Mouse (Mus musculus): Measurements from ENCODE around the gene Fam83d.

DNA sequence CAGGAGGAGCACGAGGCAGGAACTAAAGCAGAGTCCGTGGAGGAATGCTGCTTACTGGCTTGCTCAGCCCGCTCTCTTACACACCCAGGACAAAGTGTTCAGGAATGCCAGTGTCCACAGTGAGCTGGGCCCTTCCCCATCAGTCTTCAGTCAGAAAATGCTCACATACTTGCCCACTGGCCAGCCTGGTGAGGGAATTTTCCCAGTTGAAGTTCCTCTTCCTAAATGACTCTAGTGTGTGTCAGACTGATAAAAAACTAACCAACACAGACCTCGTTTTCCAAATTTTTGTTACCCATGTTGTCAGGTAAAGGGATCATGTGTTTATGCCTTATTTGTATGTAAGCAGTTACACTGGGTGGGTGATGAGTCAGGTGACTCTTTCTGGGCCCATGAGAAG, 48.3 kb downstream of the Fam83d start:
- TF ChIP-seq CTCF (IDR thresholded peaks at IDR 0.05; ENCODE audit: low read depth, low read length): no peak
- no peak for TF ChIP-seq POLR2A (IDR thresholded peaks at IDR 0.05; ENCODE audit: borderline replicate concordance, low read depth, low read length)

All from bone marrow macrophage, adult 2 months (primary cell).